Mouse (Mus musculus) heart, embryonic 11.5 days (tissue): Measurements from ENCODE around the gene Fthl17e. TPM values are rescaled to one million over a fixed set of nuclear protein-coding genes. Genes with fewer than 3 reads are reported as not detected.

ENCODE experiments used
- polyA plus RNA-seq: library from polyadenylated mRNA; unstranded; fragments of >200 nt; fragmentation: Nextera tagmentation; extraction: Ambion mirVana; gene quantifications from 2 replicates; pipeline ENCODE4 v1.2.1, GENCODE M21; 2014

The Fthl17e gene
- polyA plus RNA-seq, 1 experiment from 2014 or later, result not detected

Other genes with a start within 250 kb of the Fthl17e start
- not detected in 2 replicates for gene Ssxb5, start 229.8 kb upstream of the Fthl17e start, polyA plus RNA-seq
- not detected in 2 replicates for gene Gm6592, start 189.5 kb upstream of the Fthl17e start, polyA plus RNA-seq
- not detected in 2 replicates for gene Gm5751, start 159.2 kb upstream of the Fthl17e start, polyA plus RNA-seq
- gene B630019K06Rik, start 141.1 kb upstream of the Fthl17e start, polyA plus RNA-seq, result 2.0 and 2.2 TPM in 2 replicates
- gene Fthl17b, start 70.5 kb upstream of the Fthl17e start, polyA plus RNA-seq, result not detected in 2 replicates
- gene Fthl17c, start 56.9 kb upstream of the Fthl17e start, polyA plus RNA-seq, result not detected in 2 replicates
- gene Fthl17d, start 46.7 kb upstream of the Fthl17e start, polyA plus RNA-seq, result not detected in 2 replicates
- not detected in 2 replicates for gene Fthl17f, start 29.5 kb downstream of the Fthl17e start, polyA plus RNA-seq
- gene 4930402K13Rik, start 71.1 kb downstream of the Fthl17e start, polyA plus RNA-seq, result not detected in 2 replicates
- gene Lancl3, start 166.4 kb downstream of the Fthl17e start, polyA plus RNA-seq, result 0.43 and 0.45 TPM in 2 replicates
- gene Gm14862, start 223.4 kb downstream of the Fthl17e start, polyA plus RNA-seq, result 0.56 and 0.94 TPM in 2 replicates
- gene Xk, start 239.3 kb downstream of the Fthl17e start, polyA plus RNA-seq, result 8.9 and 10.6 TPM in 2 replicates